ENCODE assay signal across 8 mouse cellular contexts in genomic region chr5:143818949-143819348, GRCm38 (mm10). TPM values are rescaled to one million over a fixed set of nuclear protein-coding genes. Genes with fewer than 3 reads are reported as not detected.
DNase-seq lines count a peak whose midpoint lies in the region; ATAC-seq and TF ChIP-seq lines count a peak whose summit lies in the region.

No protein-coding gene starts in this region.

- 88% methylated on average over 13 of the region's 13 CpGs for WGBS in hindbrain, embryonic 15.5 days
- 90% methylated on average over 13 of the region's 13 CpGs for WGBS in midbrain, embryonic 12.5 days

- peaks cover 7% of the 10 kb centered on the region for H3K27me3 ChIP-seq in G1E (ENCODE audit: insufficient read depth, low read length)
- no peaks in the 10 kb centered on the region for H3K27me3 ChIP-seq in hindbrain, embryonic 15.5 days
- no peaks in the 10 kb centered on the region for H3K27me3 ChIP-seq in midbrain, embryonic 12.5 days

- H3K4me1 ChIP-seq in G1E (ENCODE audit: insufficient read depth, low read depth, low read length) = peaks cover 30% of the 10 kb centered on the region
- H3K4me1 ChIP-seq in hindbrain, embryonic 15.5 days (replicated peaks) = peaks cover 16% of the 10 kb centered on the region
- H3K4me1 ChIP-seq in midbrain, embryonic 12.5 days = peaks cover 12% of the 10 kb centered on the region

- peak; percentile 2 for DNase-seq in embryo, embryonic 11 days
- DNase-seq in embryo, embryonic 10.5 days (ENCODE audit: low spot score) = no peak
- DNase-seq in G1E (ENCODE audit: low spot score) = peak; percentile 73
- DNase-seq in cerebellum, postnatal 36 days = no peak
- DNase-seq in frontal cortex, postnatal 14 days (ENCODE audit: low spot score in 2 of 2) = no peak
- no peak for DNase-seq in left cerebral cortex, postnatal 36 days (ENCODE audit: low spot score in 2 of 2)

- no peak for TF ChIP-seq CTCF in G1E (IDR thresholded peaks at IDR 0.05; ENCODE audit: low read depth, low read length)

- peak; percentile 78 for ATAC-seq in G1E (ENCODE audit: extremely low read depth, insufficient number of reproducible peaks, low FRiP score, poor library complexity, severe bottlenecking)
- no peak for ATAC-seq in hindbrain, embryonic 15.5 days (ENCODE audit: low FRiP score, low read depth)
- no peak for ATAC-seq in midbrain, embryonic 12.5 days (ENCODE audit: low FRiP score, low read depth)

- H3K27ac ChIP-seq in hindbrain, embryonic 15.5 days (replicated peaks) = no peak overlapping the region
- H3K27ac ChIP-seq in midbrain, embryonic 12.5 days (replicated peaks) = no peak overlapping the region

- H3K36me3 ChIP-seq in G1E (replicated peaks) = peaks cover 11% of the 10 kb centered on the region
- H3K36me3 ChIP-seq in hindbrain, embryonic 15.5 days = no peaks in the 10 kb centered on the region
- H3K36me3 ChIP-seq in midbrain, embryonic 12.5 days = no peaks in the 10 kb centered on the region

- H3K4me3 ChIP-seq in G1E (ENCODE audit: low read depth, low read length) = peak overlapping the region; percentile 67; the same call in 1 of the 2 replicates
- peak overlapping the region; percentile 69; the same call in 1 of the 2 replicates for H3K4me3 ChIP-seq in hindbrain, embryonic 15.5 days
- no peak overlapping the region for H3K4me3 ChIP-seq in midbrain, embryonic 12.5 days

- no peak overlapping the region for H3K9ac ChIP-seq in hindbrain, embryonic 15.5 days
- H3K9ac ChIP-seq in midbrain, embryonic 12.5 days (replicated peaks) = no peak overlapping the region

- H3K9me3 ChIP-seq in G1E (replicated peaks) = no peaks in the 10 kb centered on the region
- no peaks in the 10 kb centered on the region for H3K9me3 ChIP-seq in hindbrain, embryonic 15.5 days
- H3K9me3 ChIP-seq in midbrain, embryonic 12.5 days = no peaks in the 10 kb centered on the region

- intact Hi-C loops in left cerebral cortex, postnatal 36 days (cut with DNase I) = no loop called here

- H3K4me2 ChIP-seq in hindbrain, embryonic 15.5 days = peak overlapping the region; percentile 63
- H3K4me2 ChIP-seq in midbrain, embryonic 12.5 days (replicated peaks) = peak overlapping the region; percentile 71

RNA-seq across cellular contexts. Expression of gene Eif2ak1, which starts 1.4 kb away (rescaled TPM):
- total RNA-seq in G1E (2014; fragmentation: Nextera tagmentation) = 52.6 and 73.0 TPM in 2 replicates
- total RNA-seq in G1E (2017) = 31.9 and 34.6 TPM in 2 replicates
- polyA plus RNA-seq in G1E (2012) = 12.9 and 18.9 TPM in 2 replicates
- polyA plus RNA-seq in hindbrain, embryonic 15.5 days (2015; fragmentation: Nextera tagmentation; extraction: Ambion mirVana) = 43.3 and 49.0 TPM in 2 replicates
- 44.8 and 47.6 TPM in 2 replicates for polyA plus RNA-seq in midbrain, embryonic 12.5 days (2016; fragmentation: Nextera tagmentation; extraction: Ambion mirVana)
- 10 to 100 TPM; 44.9 to 45.1 TPM for total RNA-seq in left cerebral cortex, postnatal 36 days (2021)

Comparison
In these comparisons a context has a peak if more than half of its experiments do, and no peak if none do; other contexts are left out.
1. DNase-seq: peak in embryo, embryonic 11 days (single experiment) and G1E (single experiment); none in embryo, embryonic 10.5 days (single experiment), cerebellum, postnatal 36 days (0 of 2), frontal cortex, postnatal 14 days (0 of 2) and left cerebral cortex, postnatal 36 days (0 of 2).